Mouse (Mus musculus) gastrocnemius, adult 18-20 months (tissue): ENCODE results near the gene Clybl. TPM values are rescaled to one million over a fixed set of nuclear protein-coding genes. Genes with fewer than 3 reads are reported as not detected.

Experiments used
- DNase-seq: peaks from one replicate; pipeline ENCODE4 v3.0.0; 2021; ENCODE audit warnings: low spot score
- total RNA-seq, 2 experiments: library from RNA; stranded (reverse); gene quantifications; 2 replicates each; pipeline ENCODE4 v1.2.3; 2021

Clybl gene
- total RNA-seq, 2 experiments from 2014 or later = 68.5 to 70.8 TPM

- no peak for DNase-seq
Measured at GRCm38 (mm10) chr14:122357316-122357715, 175.8 kb downstream of the Clybl start.

- no peak for DNase-seq
Measured at GRCm38 (mm10) chr14:122358592-122358991, 177.1 kb downstream of the Clybl start.

GRCm38 (mm10) chr14:122359136-122359905, 177.8 kb downstream of the Clybl start:
- DNase-seq = no peak

- DNase-seq = no peak
Measured at GRCm38 (mm10) chr14:122361807-122362206, 180.3 kb downstream of the Clybl start.

- no peak for DNase-seq
Measured at GRCm38 (mm10) chr14:122363156-122363555, 181.7 kb downstream of the Clybl start.

- DNase-seq = no peak
Measured at GRCm38 (mm10) chr14:122364026-122364425, 182.5 kb downstream of the Clybl start.

- DNase-seq = no peak
Measured at GRCm38 (mm10) chr14:122367252-122367868, 185.9 kb downstream of the Clybl start.

- no peak for DNase-seq
Measured at GRCm38 (mm10) chr14:122367882-122368418, 186.4 kb downstream of the Clybl start.

GRCm38 (mm10) chr14:122368501-122368900, 187.0 kb downstream of the Clybl start:
- no peak for DNase-seq

- DNase-seq = no peak
Measured at GRCm38 (mm10) chr14:122371979-122372378, 190.5 kb downstream of the Clybl start.

- no peak for DNase-seq
Measured at GRCm38 (mm10) chr14:122373458-122373857, 192.0 kb downstream of the Clybl start.

GRCm38 (mm10) chr14:122374285-122374997, 192.9 kb downstream of the Clybl start:
- DNase-seq = no peak

GRCm38 (mm10) chr14:122375070-122375811, 193.7 kb downstream of the Clybl start:
- no peak for DNase-seq

- DNase-seq = no peak
Measured at GRCm38 (mm10) chr14:122376482-122377143, 195.1 kb downstream of the Clybl start.

GRCm38 (mm10) chr14:122377681-122378080, 196.2 kb downstream of the Clybl start:
- no peak for DNase-seq

GRCm38 (mm10) chr14:122379076-122379475, 197.6 kb downstream of the Clybl start:
- no peak for DNase-seq

- no peak for DNase-seq
Measured at GRCm38 (mm10) chr14:122379996-122380395, 198.5 kb downstream of the Clybl start.

GRCm38 (mm10) chr14:122380896-122381845, 199.7 kb downstream of the Clybl start:
- DNase-seq = no peak

GRCm38 (mm10) chr14:122382281-122382680, 200.8 kb downstream of the Clybl start:
- DNase-seq = no peak

GRCm38 (mm10) chr14:122383931-122384330, 202.4 kb downstream of the Clybl start:
- DNase-seq = no peak
